Mouse (Mus musculus) forebrain, embryonic 14.5 days (tissue): ENCODE measurements around the gene Gm11595. TPM values are rescaled to one million over a fixed set of nuclear protein-coding genes. Genes with fewer than 3 reads are reported as not detected.

Experiments used
- ATAC-seq: fragments of 200-750 bp; cut with Nextera tagmentation; 2 replicates; pipeline ENCODE4 v1.8.0; 2017; ENCODE audit warnings: mild to moderate bottlenecking, moderate library complexity
- DNase-seq: peaks from one replicate; pipeline ENCODE4 v3.0.0-alpha.2; 2015; ENCODE audit warnings: low spot score
- H3K27ac ChIP-seq: fragments of 300-500 bp; sonication (generic); 2 replicates; pipeline ENCODE4 v1.5.1; 2014; ENCODE audit warnings: low read depth, mild to moderate bottlenecking, control low read depth, low read length, moderate library complexity
- H3K27me3 ChIP-seq: fragments of 300-500 bp; sonication (generic); replicated peaks from 2 replicates; pipeline ENCODE4 v1.6.1; 2014; ENCODE audit warnings: low read length, control low read depth, mixed read lengths; ENCODE audit not compliant: control insufficient read depth, insufficient read depth
- H3K36me3 ChIP-seq: fragments of 300-500 bp; sonication (generic); 2 replicates; pipeline ENCODE4 v1.6.1; 2014; ENCODE audit warnings: low read length, control low read depth; ENCODE audit not compliant: control insufficient read depth, insufficient read depth
- H3K4me1 ChIP-seq: fragments of 300-500 bp; sonication (generic); 2 replicates; pipeline ENCODE4 v1.6.1; 2014; ENCODE audit warnings: antibody characterized with exemption, low read length, control low read depth; ENCODE audit not compliant: control insufficient read depth, insufficient read depth
- H3K4me2 ChIP-seq: fragments of 300-500 bp; sonication (generic); 2 replicates; pipeline ENCODE4 v1.6.1; 2014; ENCODE audit warnings: mild to moderate bottlenecking, control low read depth, low read length
- H3K4me3 ChIP-seq: fragments of 300-500 bp; sonication (generic); 2 replicates; pipeline ENCODE4 v1.5.1; 2014; ENCODE audit warnings: low read depth, low read length, control low read depth
- H3K9ac ChIP-seq: fragments of 300-500 bp; sonication (generic); 2 replicates; pipeline ENCODE4 v1.6.1; 2014; ENCODE audit warnings: mild to moderate bottlenecking, low read length, control low read depth, moderate library complexity
- H3K9me3 ChIP-seq: fragments of 300-500 bp; sonication (generic); replicated peaks from 2 replicates; pipeline ENCODE4 v1.6.1; 2016; ENCODE audit warnings: low read length, control low read depth, mixed read lengths; ENCODE audit not compliant: control insufficient read depth
- WGBS: fragments of 180-500 bp; shearing (Covaris S2); extraction: QIAGEN DNeasy Blood & Tissue Kit; methylation state at CpG from one replicate; pipeline ENCODE4 v1.1.7; 2014; 5-methylcytosine and 5-hydroxymethylcytosine counted together
- polyA plus RNA-seq: library from polyadenylated mRNA; unstranded; fragments of >200 nt; fragmentation: Nextera tagmentation; extraction: Ambion mirVana; gene quantifications from 2 replicates; pipeline ENCODE4 v1.2.1, GENCODE M21; 2014

The Gm11595 gene
- polyA plus RNA-seq, 1 experiment from 2014 or later: not detected

DNA sequence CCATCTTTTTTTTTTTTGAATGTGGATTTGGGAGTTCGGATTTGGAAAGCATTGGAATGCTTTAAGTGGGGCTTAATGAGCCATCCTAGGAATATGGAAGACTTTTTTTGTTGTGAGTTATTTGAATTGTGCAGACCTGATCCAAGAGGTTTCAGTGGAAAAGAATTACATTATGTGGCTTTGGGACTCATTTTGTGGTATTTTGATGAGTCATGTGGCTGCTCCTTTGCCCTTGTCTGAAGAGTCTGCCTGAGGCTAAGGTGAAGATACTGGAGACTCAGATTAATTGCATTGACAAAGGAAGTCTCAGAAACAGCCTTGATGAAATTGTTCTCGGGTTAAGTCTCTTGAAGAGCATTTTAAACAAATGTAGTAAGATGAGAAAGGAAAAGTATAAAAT is 4.3 kb downstream of the Gm11595 start:
- H3K9ac ChIP-seq: no peak overlapping the region
- no peaks in the 10 kb centered on the region for H3K36me3 ChIP-seq
- 81% methylated on average over 2 of the region's 2 CpGs for WGBS
- no peak overlapping the region for H3K27ac ChIP-seq
- ATAC-seq (no peak), DNase-seq (no peak)
- no peak overlapping the region for H3K4me2 ChIP-seq
- no peaks in the 10 kb centered on the region for H3K9me3 ChIP-seq
- H3K27me3 ChIP-seq: no peaks in the 10 kb centered on the region
- no peaks in the 10 kb centered on the region for H3K4me1 ChIP-seq
- H3K4me3 ChIP-seq: no peak overlapping the region

DNA sequence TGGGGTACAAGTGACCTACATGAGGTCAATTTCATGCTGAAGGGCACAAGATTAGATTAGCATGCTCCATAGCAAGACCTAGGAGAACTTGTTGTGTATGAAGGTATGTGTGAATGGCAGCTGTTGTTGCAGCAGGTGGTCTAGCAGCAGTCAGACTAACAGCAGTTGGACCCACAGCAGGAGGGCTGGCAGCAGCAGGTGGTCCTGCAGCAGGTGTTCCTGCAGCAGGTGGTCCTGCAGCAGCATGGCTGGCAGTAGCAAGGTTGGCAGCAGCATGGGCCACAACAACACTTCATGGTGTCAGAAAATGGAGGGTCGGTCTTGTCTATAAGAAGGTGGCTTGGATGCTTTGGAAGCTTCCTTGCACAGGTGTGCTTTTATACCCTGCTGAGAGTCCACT is 13.8 kb downstream of the Gm11595 start:
- 93% methylated on average over 1 of the region's 1 CpGs for WGBS
- ATAC-seq (no peak), DNase-seq (no peak)
- H3K36me3 ChIP-seq: no peaks in the 10 kb centered on the region
- H3K4me1 ChIP-seq: no peaks in the 10 kb centered on the region
- no peak overlapping the region for H3K4me2 ChIP-seq
- no peaks in the 10 kb centered on the region for H3K9me3 ChIP-seq
- no peak overlapping the region for H3K27ac ChIP-seq
- no peaks in the 10 kb centered on the region for H3K27me3 ChIP-seq
- H3K4me3 ChIP-seq: no peak overlapping the region
- H3K9ac ChIP-seq: no peak overlapping the region

DNA sequence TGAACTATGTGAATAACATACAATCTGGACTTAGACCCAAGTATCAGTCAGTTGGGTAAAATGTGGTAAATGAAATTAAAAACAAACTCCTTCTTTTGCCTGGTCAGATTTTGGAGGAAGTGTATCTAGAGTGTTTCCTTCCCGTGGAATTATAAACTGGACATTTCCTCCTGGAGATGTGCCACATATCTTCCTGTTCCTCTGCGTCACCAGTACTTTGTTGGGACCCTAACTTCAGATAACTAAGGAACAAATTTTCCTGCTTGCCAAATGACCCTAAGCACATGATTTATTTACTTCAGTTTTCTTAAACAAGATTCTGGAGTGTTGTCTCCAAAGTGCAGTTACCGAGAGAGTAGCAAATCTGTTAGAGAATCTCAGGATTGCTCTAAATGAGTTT is 28.7 kb downstream of the Gm11595 start:
- Histone ChIP-seq H3K36me3 (no peaks in the 10 kb centered on the region), H3K4me2 (no peak overlapping the region), H3K4me1 (no peaks in the 10 kb centered on the region), H3K27ac (no peak overlapping the region), H3K9me3 (no peaks in the 10 kb centered on the region), H3K4me3 (no peak overlapping the region), H3K9ac (no peak overlapping the region), H3K27me3 (no peaks in the 10 kb centered on the region)
- ATAC-seq (no peak), DNase-seq (no peak)
- WGBS: 92% methylated on average over 3 of the region's 3 CpGs

DNA sequence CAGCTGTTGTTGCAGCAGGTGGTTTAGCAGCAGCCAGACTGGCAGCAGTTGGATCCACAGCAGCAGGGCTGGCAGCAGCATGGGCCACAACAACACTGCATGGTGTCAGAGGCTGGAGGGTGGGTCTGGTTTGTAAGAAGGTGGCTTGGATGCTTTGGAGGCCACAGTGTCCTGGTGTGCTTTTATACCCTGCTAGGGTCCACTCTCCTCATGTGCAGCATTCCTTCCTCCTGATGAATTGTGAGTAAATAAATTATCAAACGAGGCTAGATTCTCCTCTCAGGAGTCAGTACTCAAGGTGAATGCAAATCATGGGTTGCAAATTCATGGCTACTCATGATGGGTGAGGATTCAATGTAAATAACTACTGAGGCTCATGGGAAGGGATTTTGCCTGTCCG is 38.5 kb downstream of the Gm11595 start, which contains the start of gene Gm14180:
Gm14180 (minus strand) TSS at position 101 of the 400 bp plus-strand sequence.
- Histone ChIP-seq H3K4me2 (no peak within 1 kb of the TSS), H3K4me1 (no peaks in the 10 kb centered on the region), H3K9ac (no peak within 1 kb of the TSS), H3K27me3 (no peaks in the 10 kb centered on the region), H3K9me3 (no peaks in the 10 kb centered on the region), H3K27ac (no peak within 1 kb of the TSS), H3K36me3 (no peaks in the 10 kb centered on the region), H3K4me3 (no peak within 1 kb of the TSS)
- ATAC-seq: no peak
- no peak for DNase-seq
- 69% methylated on average over 2 of the region's 2 CpGs for WGBS

DNA sequence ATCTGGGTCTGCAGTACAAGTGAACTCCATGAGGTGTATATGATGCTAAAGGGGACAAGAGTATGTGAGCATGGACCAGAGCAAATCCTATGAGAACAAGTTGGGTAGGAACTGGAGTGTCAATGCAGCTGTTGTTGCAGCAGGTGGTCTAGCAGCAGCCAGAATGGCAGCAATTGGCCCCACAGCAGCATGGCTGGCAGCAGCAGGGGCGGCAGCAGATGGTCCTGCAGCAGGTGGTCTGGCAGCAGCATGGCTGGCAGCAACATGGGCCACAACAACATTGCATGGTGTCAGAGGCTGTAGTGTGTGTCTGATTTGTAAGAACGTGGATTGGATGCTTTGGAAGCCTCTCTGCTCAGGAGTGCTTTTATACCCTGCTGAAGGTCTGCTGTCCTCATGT is 48.7 kb downstream of the Gm11595 start:
- WGBS: 77% methylated on average over 2 of the region's 2 CpGs
- H3K4me3 ChIP-seq: no peak overlapping the region
- ATAC-seq: no peak
- no peaks in the 10 kb centered on the region for H3K4me1 ChIP-seq
- H3K9me3 ChIP-seq: no peaks in the 10 kb centered on the region
- no peak overlapping the region for H3K9ac ChIP-seq
- no peaks in the 10 kb centered on the region for H3K36me3 ChIP-seq
- no peaks in the 10 kb centered on the region for H3K27me3 ChIP-seq
- no peak overlapping the region for H3K27ac ChIP-seq
- DNase-seq: no peak
- H3K4me2 ChIP-seq: no peak overlapping the region

Other genes starting within 250 kb of the Gm11595 start
- not detected in 2 replicates for gene Krt40, start 229.8 kb downstream of the Gm11595 start, polyA plus RNA-seq
- gene Krtap3-3, start 222.0 kb downstream of the Gm11595 start, polyA plus RNA-seq: not detected in 2 replicates
- gene Krtap3-2, start 216.1 kb downstream of the Gm11595 start, polyA plus RNA-seq: not detected in 2 replicates
- not detected in 2 replicates for gene Gm11939, start 213.4 kb downstream of the Gm11595 start, polyA plus RNA-seq
- not detected in 2 replicates for gene Krtap3-1, start 206.3 kb downstream of the Gm11595 start, polyA plus RNA-seq
- not detected in 2 replicates for gene Krtap1-5, start 191.9 kb downstream of the Gm11595 start, polyA plus RNA-seq
- not detected in 2 replicates for gene Krtap1-4, start 189.3 kb downstream of the Gm11595 start, polyA plus RNA-seq
- gene Krtap1-3, start 181.6 kb downstream of the Gm11595 start, polyA plus RNA-seq: not detected in 2 replicates
- gene Krtap9-3, start 174.8 kb downstream of the Gm11595 start, polyA plus RNA-seq: not detected in 2 replicates
- not detected in 2 replicates for gene Gm11938, start 169.6 kb downstream of the Gm11595 start, polyA plus RNA-seq
- gene Gm11937, start 162.7 kb downstream of the Gm11595 start, polyA plus RNA-seq: not detected in 2 replicates
- gene Krtap2-4, start 158.1 kb downstream of the Gm11595 start, polyA plus RNA-seq: not detected in 2 replicates
- gene Gm11562, start 152.5 kb downstream of the Gm11595 start, polyA plus RNA-seq: not detected in 2 replicates
- not detected in 2 replicates for gene Krtap4-1, start 144.7 kb downstream of the Gm11595 start, polyA plus RNA-seq
- not detected in 2 replicates for gene Krtap4-2, start 137.8 kb downstream of the Gm11595 start, polyA plus RNA-seq
- not detected in 2 replicates for gene Krtap4-7, start 128.8 kb downstream of the Gm11595 start, polyA plus RNA-seq
- gene Gm11555, start 122.7 kb downstream of the Gm11595 start, polyA plus RNA-seq: not detected in 2 replicates
- gene Gm11563, start 114.0 kb downstream of the Gm11595 start, polyA plus RNA-seq: not detected in 2 replicates
- gene Krtap4-6, start 107.0 kb downstream of the Gm11595 start, polyA plus RNA-seq: not detected in 2 replicates
- gene Gm14190, start 82.2 kb downstream of the Gm11595 start, polyA plus RNA-seq: not detected in 2 replicates
- gene Gm14180, start 38.6 kb downstream of the Gm11595 start, polyA plus RNA-seq: not detected in 2 replicates
- gene Krtap4-8, start 7.8 kb upstream of the Gm11595 start, polyA plus RNA-seq: not detected in 2 replicates
- gene Krtap4-9, start 12.3 kb upstream of the Gm11595 start, polyA plus RNA-seq: not detected in 2 replicates
- not detected in 2 replicates for gene Gm11596, start 20.6 kb upstream of the Gm11595 start, polyA plus RNA-seq
- gene Gm11569, start 26.0 kb upstream of the Gm11595 start, polyA plus RNA-seq: not detected in 2 replicates
- gene Gm11554, start 31.5 kb upstream of the Gm11595 start, polyA plus RNA-seq: not detected in 2 replicates
- not detected in 2 replicates for gene Krtap4-13, start 37.0 kb upstream of the Gm11595 start, polyA plus RNA-seq
- gene Gm11564, start 42.8 kb upstream of the Gm11595 start, polyA plus RNA-seq: not detected in 2 replicates
- gene 2300003K06Rik, start 65.2 kb upstream of the Gm11595 start, polyA plus RNA-seq: not detected in 2 replicates
- not detected in 2 replicates for gene Krtap4-16, start 78.7 kb upstream of the Gm11595 start, polyA plus RNA-seq
- not detected in 2 replicates for gene Gm11568, start 85.0 kb upstream of the Gm11595 start, polyA plus RNA-seq
- gene Gm11559, start 91.6 kb upstream of the Gm11595 start, polyA plus RNA-seq: not detected in 2 replicates
- not detected in 2 replicates for gene Krtap9-1, start 100.5 kb upstream of the Gm11595 start, polyA plus RNA-seq
- not detected in 2 replicates for gene Gm11567, start 106.3 kb upstream of the Gm11595 start, polyA plus RNA-seq
- gene Krtap31-1, start 135.0 kb upstream of the Gm11595 start, polyA plus RNA-seq: not detected in 2 replicates
- not detected in 2 replicates for gene Gm11565, start 141.8 kb upstream of the Gm11595 start, polyA plus RNA-seq
- gene Krtap31-2, start 163.4 kb upstream of the Gm11595 start, polyA plus RNA-seq: not detected in 2 replicates
- gene Krtap9-5, start 175.6 kb upstream of the Gm11595 start, polyA plus RNA-seq: not detected in 2 replicates
- not detected in 2 replicates for gene Krtap29-1, start 206.1 kb upstream of the Gm11595 start, polyA plus RNA-seq
- gene Krtap16-1, start 213.7 kb upstream of the Gm11595 start, polyA plus RNA-seq: 0.09 TPM in 1 of 2 replicates, not detected in the other
- gene Krtap17-1, start 221.1 kb upstream of the Gm11595 start, polyA plus RNA-seq: 0.30 TPM in 1 of 2 replicates, not detected in the other
- gene Krt33a, start 243.3 kb upstream of the Gm11595 start, polyA plus RNA-seq: not detected in 2 replicates